Mouse (Mus musculus) NIH3T3 (cell line): ENCODE results near the gene Phka1.

ENCODE experiments used
- DNase-seq: peaks from one replicate; pipeline ENCODE4 v3.0.0-alpha.2; 2012; ENCODE audit warnings: low read depth

The Phka1 gene

GRCm38 (mm10) chrX:102475555-102475954 is 168.5 kb downstream of the Phka1 start:
- no peak for DNase-seq
